Mouse (Mus musculus) hindbrain, embryonic 10.5 days (tissue): ENCODE data around the gene Zbtb16. TPM values are rescaled to one million over a fixed set of nuclear protein-coding genes. Genes with fewer than 3 reads are reported as not detected.

Experiments used
- DNase-seq: peaks from one replicate; pipeline ENCODE4 v3.0.0-alpha.2; 2017; ENCODE audit warnings: low spot score
- H3K27ac ChIP-seq: fragments of 300-500 bp; sonication (generic); 2 replicates; pipeline ENCODE4 v1.5.1; 2016; ENCODE audit warnings: mild to moderate bottlenecking, moderate library complexity
- H3K27me3 ChIP-seq: fragments of 300-500 bp; sonication (generic); 2 replicates; pipeline ENCODE4 v1.6.1; 2016; ENCODE audit warnings: mild to moderate bottlenecking; ENCODE audit not compliant: poor library complexity, insufficient read depth, severe bottlenecking
- H3K36me3 ChIP-seq: fragments of 300-500 bp; sonication (generic); 2 replicates; pipeline ENCODE4 v1.6.1; 2016; ENCODE audit warnings: mild to moderate bottlenecking, moderate library complexity
- H3K4me1 ChIP-seq: fragments of 300-500 bp; sonication (generic); replicated peaks from 2 replicates; pipeline ENCODE4 v1.6.1; 2016; ENCODE audit warnings: mild to moderate bottlenecking
- H3K4me3 ChIP-seq: fragments of 300-500 bp; sonication (generic); 2 replicates; pipeline ENCODE4 v1.5.1; 2016; ENCODE audit warnings: mild to moderate bottlenecking, moderate library complexity
- H3K9me3 ChIP-seq: fragments of 300-500 bp; sonication (generic); 2 replicates; pipeline ENCODE4 v1.6.1; 2016; ENCODE audit warnings: mild to moderate bottlenecking, moderate library complexity
- WGBS: fragments of 180-500 bp; shearing (Covaris S2); methylation state at CpG from one replicate; pipeline ENCODE4 v1.1.7; 2016; 5-methylcytosine and 5-hydroxymethylcytosine counted together
- polyA plus RNA-seq: library from polyadenylated mRNA; unstranded; fragments of >200 nt; fragmentation: Nextera tagmentation; extraction: Ambion mirVana; gene quantifications from 2 replicates; pipeline ENCODE4 v1.2.1, GENCODE M21; 2016

Zbtb16 gene
- polyA plus RNA-seq, 1 experiment from 2014 or later = 22.6 TPM

DNA sequence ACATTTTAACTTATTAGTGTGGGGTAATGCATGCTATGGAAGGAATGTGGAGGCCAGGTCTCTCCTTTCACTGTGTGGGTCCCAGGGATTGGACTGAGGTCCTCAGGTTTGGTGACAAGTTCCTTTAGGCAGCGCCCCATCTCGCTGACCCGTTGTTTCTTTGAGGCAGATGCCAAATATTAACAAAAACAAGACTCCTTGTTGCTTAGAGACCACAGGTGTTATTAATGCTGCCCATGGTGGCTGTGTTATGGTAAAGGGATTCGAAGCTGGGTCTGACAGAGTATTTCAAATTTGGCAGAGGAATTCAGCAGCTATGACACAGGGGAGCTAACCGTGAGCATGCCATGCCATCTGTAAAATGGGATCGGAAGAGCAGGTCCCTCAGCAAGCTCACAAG lies 114.4 kb downstream of the Zbtb16 start:
- no peak overlapping the region; the same call in 1 of the 2 replicates for H3K27ac ChIP-seq
- H3K4me1 ChIP-seq = peaks cover 39% of the 10 kb centered on the region
- no peaks in the 10 kb centered on the region for H3K9me3 ChIP-seq
- H3K27me3 ChIP-seq = no peaks in the 10 kb centered on the region
- H3K4me3 ChIP-seq = no peak overlapping the region
- WGBS = 95% methylated on average over 6 of the region's 6 CpGs
- no peak for DNase-seq
- peaks cover 35% of the 10 kb centered on the region for H3K36me3 ChIP-seq

DNA sequence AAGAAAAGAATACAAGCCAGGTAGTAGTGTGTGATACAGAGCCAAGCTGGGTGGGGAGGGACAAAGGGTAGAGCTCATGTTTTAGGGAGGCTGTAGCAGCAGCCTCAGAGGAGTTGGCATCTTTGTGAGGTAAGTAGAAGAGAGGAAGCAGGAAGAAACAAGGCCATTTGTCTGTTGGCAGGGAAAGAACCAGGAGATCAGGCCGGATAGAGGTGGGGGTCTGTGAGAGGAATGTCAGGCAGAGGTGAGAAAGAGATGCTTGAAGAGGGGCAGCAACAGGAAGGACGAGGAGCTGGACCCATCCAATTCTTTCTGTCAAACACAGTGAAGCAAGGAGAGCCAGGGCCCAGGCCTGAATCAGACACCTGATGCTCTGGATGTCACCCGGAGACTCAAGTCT lies 114.8 kb downstream of the Zbtb16 start:
- peaks cover 40% of the 10 kb centered on the region for H3K36me3 ChIP-seq
- peaks cover 41% of the 10 kb centered on the region for H3K4me1 ChIP-seq
- H3K27me3 ChIP-seq = no peaks in the 10 kb centered on the region
- H3K27ac ChIP-seq = peak overlapping the region; percentile 35; the same call in 1 of the 2 replicates
- WGBS = 90% methylated on average over 3 of the region's 3 CpGs
- no peak for DNase-seq
- H3K9me3 ChIP-seq = no peaks in the 10 kb centered on the region
- no peak overlapping the region for H3K4me3 ChIP-seq

DNA sequence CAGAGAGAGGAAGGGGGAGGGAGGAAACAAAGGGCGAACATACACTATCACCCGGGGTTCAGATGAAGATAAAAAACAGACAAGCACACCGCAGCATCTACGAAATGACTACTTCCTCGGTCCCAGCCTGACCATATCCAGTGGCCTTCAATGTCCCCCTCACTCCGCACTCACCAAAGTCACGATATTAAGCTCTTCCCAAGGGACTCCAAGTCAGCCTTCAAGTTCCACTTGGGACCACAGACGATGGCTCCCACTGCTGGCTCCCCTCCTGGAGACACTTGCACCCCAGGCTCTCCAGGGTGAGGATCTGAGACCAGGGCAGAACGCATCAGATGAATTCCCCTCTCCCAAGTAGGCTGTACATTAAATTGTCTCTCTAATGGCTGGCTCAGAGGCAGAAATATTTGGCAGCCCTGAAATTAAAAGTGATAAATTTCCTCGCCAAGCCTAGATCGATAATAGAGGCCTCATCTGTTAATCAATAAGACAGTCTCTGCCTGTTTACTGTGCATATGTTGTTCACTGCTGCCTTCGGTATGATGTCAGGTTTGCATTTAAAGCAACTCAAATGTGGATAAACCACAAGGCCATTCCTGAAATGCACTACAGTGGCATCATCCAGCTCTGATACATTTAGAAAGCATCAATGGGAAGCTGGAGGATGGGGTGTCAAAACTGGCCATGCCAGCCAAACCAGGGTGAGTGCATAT lies 115.6 kb downstream of the Zbtb16 start:
- peak overlapping the region; percentile 50 for H3K27ac ChIP-seq
- no peak overlapping the region for H3K4me3 ChIP-seq
- no peak for DNase-seq
- H3K36me3 ChIP-seq = peaks cover 48% of the 10 kb centered on the region
- WGBS = 86% methylated on average over 12 of the region's 12 CpGs
- H3K4me1 ChIP-seq = peaks cover 41% of the 10 kb centered on the region
- H3K9me3 ChIP-seq = no peaks in the 10 kb centered on the region
- no peaks in the 10 kb centered on the region for H3K27me3 ChIP-seq

DNA sequence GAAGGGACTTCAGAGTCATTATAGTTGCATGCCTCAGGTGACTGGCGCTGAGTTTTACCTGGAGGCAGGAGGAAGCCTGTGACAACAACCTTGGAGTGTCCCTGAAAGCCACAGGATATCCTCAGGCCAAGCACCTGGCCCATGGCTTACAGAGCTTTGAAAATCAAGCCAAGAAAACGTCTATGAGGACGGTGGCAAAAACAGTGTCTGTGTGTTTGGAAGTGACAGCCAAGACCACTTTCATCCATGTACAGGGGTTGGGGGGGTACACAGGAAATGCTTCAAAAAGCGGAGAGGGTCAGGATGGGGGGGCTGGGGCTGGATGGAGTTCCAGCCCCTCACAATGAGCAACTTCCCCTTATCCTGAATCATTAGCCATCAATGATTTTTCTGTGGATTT lies 116.4 kb downstream of the Zbtb16 start:
- 90% methylated on average over 4 of the region's 4 CpGs for WGBS

DNA sequence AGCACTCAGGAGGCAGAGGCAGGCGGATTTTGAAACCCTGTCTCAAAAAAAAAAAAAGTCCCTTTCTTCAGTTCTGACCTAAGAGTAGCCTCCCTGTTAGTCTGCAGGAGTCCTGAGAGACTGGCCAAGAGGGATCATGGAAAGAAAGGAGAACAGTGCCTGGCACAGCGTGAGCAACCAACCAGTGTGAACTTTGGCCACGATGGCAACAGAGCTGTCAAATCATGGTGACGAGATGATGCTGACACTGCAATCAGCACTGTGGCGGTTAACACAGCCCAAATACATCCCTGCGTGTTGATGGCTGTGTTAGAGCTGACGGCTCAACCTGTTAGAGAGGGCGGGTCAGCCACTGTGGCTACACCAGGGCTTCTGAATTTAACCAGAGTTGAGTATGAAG lies 119.5 kb downstream of the Zbtb16 start:
- no peaks in the 10 kb centered on the region for H3K27me3 ChIP-seq
- H3K4me1 ChIP-seq = peaks cover 37% of the 10 kb centered on the region
- DNase-seq = no peak
- peaks cover 76% of the 10 kb centered on the region for H3K36me3 ChIP-seq
- WGBS = 80% methylated on average over 8 of the region's 8 CpGs
- H3K27ac ChIP-seq = no peak overlapping the region
- H3K9me3 ChIP-seq = no peaks in the 10 kb centered on the region
- H3K4me3 ChIP-seq = no peak overlapping the region

More for the DNA sequence above, 116.4 kb downstream of the Zbtb16 start:
- H3K36me3 ChIP-seq = peaks cover 55% of the 10 kb centered on the region
- no peak for DNase-seq
- H3K27me3 ChIP-seq = no peaks in the 10 kb centered on the region
- no peak overlapping the region for H3K4me3 ChIP-seq
- no peaks in the 10 kb centered on the region for H3K9me3 ChIP-seq
- H3K27ac ChIP-seq = 0 out of 2 replicates have a peak overlapping the region, but pooled peaks have one; percentile 2
- H3K4me1 ChIP-seq = peaks cover 41% of the 10 kb centered on the region

DNA sequence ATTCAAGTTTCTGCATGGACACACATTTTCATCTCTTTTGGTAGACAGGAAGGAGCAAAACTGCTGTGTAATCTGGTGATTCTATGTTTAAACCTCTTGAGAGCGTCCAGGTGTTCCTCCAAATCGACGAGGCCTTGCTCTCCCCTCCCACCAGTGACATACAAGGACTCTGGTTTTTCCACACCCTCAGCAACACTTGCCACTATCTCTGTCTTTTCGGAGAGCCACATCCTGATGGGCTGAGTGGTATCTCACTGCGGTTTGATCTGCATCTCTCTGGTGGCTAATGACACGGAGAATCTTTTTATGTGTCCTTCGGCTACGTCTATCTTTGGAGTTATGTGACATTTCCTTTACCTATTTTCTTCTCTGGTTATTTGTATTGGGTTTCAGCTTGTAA lies 121.0 kb downstream of the Zbtb16 start:
- peaks cover 37% of the 10 kb centered on the region for H3K4me1 ChIP-seq
- WGBS = 91% methylated on average over 8 of the region's 8 CpGs
- no peaks in the 10 kb centered on the region for H3K9me3 ChIP-seq
- no peaks in the 10 kb centered on the region for H3K27me3 ChIP-seq
- peaks cover 78% of the 10 kb centered on the region for H3K36me3 ChIP-seq
- no peak for DNase-seq
- H3K27ac ChIP-seq = no peak overlapping the region
- H3K4me3 ChIP-seq = no peak overlapping the region

DNA sequence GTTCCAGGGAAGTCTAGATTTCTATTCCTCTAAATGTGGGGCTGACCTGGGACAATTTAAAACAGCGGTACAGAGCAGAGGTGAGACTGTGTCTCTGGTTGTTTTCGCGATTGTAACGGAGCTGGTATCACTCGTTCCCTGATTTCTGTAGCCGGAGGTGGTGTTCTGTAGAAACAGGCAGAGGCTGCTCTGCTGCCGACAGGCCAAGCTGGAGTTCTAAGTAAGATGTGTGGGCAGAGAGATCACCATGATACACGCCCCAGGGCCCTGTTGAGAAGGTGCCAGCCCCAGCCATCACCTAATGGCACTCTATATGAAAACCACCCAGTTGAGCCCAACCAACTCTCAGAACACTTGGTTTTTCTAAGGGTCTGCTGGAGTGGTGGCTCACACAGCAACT lies 122.2 kb downstream of the Zbtb16 start:
- peaks cover 75% of the 10 kb centered on the region for H3K36me3 ChIP-seq
- no peak for DNase-seq
- H3K4me1 ChIP-seq = peaks cover 35% of the 10 kb centered on the region
- 0 out of 2 replicates have a peak overlapping the region, but pooled peaks have one; percentile 9 for H3K27ac ChIP-seq
- H3K9me3 ChIP-seq = no peaks in the 10 kb centered on the region
- H3K27me3 ChIP-seq = no peaks in the 10 kb centered on the region
- no peak overlapping the region for H3K4me3 ChIP-seq
- 90% methylated on average over 8 of the region's 8 CpGs for WGBS

DNA sequence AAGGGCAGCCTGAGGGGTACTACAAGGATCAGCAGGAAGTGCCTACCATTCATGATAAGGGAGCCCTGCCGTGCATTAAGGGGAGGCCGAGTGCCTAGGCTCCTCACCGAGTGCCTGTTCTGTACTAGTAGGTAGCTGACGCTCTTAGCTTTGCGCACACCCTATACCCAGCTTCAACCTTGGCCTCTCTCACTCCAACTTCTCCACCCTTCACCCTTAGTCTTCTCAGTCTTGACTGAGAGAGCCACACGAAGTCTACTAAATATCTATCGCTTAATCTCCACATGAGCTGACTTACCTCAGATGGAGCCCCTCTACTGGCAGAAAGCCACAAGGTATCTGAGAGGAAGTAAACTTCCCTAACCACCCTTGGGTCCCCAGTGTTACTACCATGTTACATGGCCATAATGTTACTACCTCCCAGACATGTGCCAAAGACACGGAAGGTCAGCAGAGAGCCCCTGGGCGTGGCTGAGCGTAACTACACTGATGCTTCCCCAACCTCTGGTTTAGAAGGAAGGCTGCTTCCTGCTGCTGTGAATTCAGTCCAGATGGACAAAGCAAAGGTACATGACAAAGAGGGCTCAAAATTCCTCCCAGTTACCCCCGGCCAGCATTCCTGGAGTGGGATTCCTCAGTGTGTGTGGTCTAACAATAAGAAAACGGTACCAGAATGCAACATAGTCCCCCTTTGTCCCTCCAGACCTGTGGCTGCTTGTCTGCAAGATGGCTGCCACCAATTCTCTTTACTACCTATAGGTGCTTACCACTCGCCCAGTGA lies 122.8 kb downstream of the Zbtb16 start:
- Histone ChIP-seq H3K4me3 (no peak overlapping the region), H3K36me3 (peaks cover 75% of the 10 kb centered on the region), H3K9me3 (no peaks in the 10 kb centered on the region), H3K4me1 (peaks cover 35% of the 10 kb centered on the region), H3K27me3 (no peaks in the 10 kb centered on the region), H3K27ac (peak overlapping the region; percentile 9; the same call in 1 of the 2 replicates)
- 84% methylated on average over 13 of the region's 13 CpGs for WGBS
- DNase-seq = no peak

DNA sequence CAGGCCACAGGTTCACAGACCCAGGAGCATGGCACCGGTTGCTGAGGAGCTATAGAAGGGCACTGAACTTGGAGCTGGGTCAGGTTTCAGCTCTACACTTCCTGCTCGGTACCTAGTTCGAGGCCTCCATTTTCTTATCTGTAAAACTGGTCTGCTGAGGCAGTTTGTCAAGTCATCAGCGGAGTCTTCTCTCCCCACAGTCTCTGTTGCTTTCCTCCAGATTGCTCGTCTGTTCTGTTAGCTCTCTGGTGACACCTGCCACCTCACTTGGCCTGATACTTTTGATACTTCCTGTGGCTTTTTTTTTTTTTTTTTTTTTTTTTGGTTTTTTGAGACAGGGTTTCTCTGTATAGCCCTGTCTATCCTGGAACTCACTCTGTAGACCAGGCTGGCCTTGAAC lies 124.2 kb downstream of the Zbtb16 start:
- Histone ChIP-seq H3K27me3 (no peaks in the 10 kb centered on the region), H3K36me3 (peaks cover 62% of the 10 kb centered on the region), H3K4me3 (no peak overlapping the region), H3K9me3 (no peaks in the 10 kb centered on the region), H3K4me1 (peaks cover 46% of the 10 kb centered on the region), H3K27ac (peak overlapping the region; percentile 75)
- no peak for DNase-seq
- WGBS = 77% methylated on average over 5 of the region's 5 CpGs

DNA sequence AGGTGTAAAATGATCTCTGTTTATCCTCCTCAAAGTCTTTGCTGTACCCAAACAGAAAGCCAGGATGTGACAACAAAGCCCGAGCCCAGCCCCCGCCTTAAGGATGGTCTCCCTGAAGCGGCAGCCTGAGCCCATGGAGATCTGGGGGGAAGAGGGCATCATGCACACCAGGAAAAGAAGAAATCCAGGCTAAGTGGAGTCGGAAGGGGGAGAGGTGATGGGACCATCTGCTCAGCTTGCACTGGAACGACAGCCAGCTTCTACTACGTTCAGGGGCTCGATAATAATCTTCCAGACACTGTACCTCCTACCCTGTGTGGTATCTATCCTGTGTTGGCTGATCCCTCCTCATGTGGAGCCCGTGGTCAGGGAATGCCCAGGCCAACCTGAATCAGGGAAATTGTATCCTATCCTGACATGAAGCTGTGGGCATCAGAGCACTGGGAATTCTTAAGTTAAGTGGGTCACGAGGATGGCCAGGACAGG lies 124.7 kb downstream of the Zbtb16 start:
- WGBS = 45% methylated on average over 9 of the region's 9 CpGs
- Histone ChIP-seq H3K27me3 (no peaks in the 10 kb centered on the region), H3K4me3 (no peak overlapping the region), H3K27ac (peak overlapping the region; percentile 75), H3K4me1 (peaks cover 47% of the 10 kb centered on the region), H3K36me3 (peaks cover 57% of the 10 kb centered on the region), H3K9me3 (no peaks in the 10 kb centered on the region)
- no peak for DNase-seq

DNA sequence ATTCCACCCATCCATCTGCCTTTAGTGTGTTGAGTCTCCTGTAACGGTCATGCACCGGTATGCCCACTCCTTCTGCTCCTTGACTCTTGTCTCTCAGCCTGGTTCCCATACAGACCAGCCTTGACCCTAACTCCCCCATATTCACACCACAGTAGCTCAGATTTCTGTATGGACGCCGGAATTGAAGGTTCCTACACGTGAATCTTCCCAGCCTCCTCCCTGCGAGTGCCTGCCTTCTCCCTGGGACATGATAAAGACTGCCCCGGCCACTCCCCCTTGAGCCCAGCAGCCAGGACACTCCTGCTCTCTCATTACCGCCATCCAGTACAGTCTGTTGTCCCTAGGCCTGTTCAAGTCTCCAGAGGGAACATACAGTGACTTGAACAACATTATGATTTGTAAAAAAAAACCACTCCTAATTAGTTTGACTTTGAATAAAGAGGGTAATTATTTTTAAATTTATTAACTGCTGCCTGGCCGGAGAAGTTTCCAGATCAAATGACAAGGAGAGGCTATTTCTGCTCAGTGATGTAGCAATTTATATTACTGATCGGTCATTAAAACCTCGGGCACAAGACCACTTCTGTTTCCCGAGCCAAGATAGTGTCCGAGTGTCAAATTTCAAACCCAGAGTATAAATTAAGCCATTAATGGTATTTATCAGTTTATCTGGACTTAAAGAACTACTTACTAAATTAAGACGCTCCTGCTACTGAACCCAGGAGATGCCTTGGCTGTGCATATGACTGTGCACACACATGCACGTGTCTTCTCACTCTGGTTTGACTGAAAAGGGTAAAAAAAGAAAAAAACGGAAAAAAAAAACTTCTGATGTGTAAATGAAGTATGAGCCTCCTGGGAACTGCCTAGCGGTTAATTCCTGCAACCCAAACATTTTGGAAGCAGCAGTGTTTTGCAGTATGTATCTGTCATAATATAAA lies 125.4 kb downstream of the Zbtb16 start:
- Histone ChIP-seq H3K4me1 (peaks cover 51% of the 10 kb centered on the region), H3K4me3 (no peak overlapping the region), H3K27me3 (no peaks in the 10 kb centered on the region), H3K36me3 (peaks cover 50% of the 10 kb centered on the region), H3K27ac (peak overlapping the region; percentile 75; the same call in 1 of the 2 replicates), H3K9me3 (no peaks in the 10 kb centered on the region)
- WGBS = 49% methylated on average over 17 of the region's 17 CpGs
- no peak for DNase-seq

DNA sequence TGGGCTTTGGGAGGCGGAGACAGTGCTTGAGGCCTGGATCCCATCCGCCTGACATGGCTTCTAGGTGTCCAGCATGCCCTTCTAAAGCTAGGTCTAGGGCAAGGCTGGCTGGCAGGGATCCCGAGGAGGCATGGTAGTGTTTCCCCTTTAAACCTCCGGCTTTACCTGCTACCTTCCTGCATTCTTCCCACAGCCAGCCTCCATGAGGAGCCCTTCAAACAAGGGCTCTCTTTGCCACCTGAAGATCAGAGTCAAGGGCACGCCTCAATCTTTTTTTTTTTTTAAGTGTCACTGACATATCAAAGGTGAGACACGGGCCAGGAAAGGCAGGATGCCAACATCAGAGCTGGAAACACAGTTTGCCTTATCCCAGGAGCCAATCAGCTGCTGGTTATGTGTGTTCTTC lies 128.2 kb downstream of the Zbtb16 start:
- Histone ChIP-seq H3K4me1 (peaks cover 44% of the 10 kb centered on the region), H3K36me3 (peaks cover 25% of the 10 kb centered on the region), H3K9me3 (no peaks in the 10 kb centered on the region), H3K27ac (no peak overlapping the region), H3K4me3 (no peak overlapping the region), H3K27me3 (no peaks in the 10 kb centered on the region)
- no peak for DNase-seq
- 81% methylated on average over 6 of the region's 6 CpGs for WGBS
